Mouse (Mus musculus) liver, adult 2 months (tissue): ENCODE results near the gene Atxn1. TPM values are rescaled to one million over a fixed set of nuclear protein-coding genes. Genes with fewer than 3 reads are reported as not detected.

ENCODE experiments used
- DNase-seq: peaks from one replicate; pipeline ENCODE4 v3.0.0-alpha.2; 2011; ENCODE audit warnings: low read depth, low spot score; ENCODE audit errors: extremely low read depth
- H3K27ac ChIP-seq: fragments of 200-500 bp; replicated peaks from 2 replicates; pipeline ENCODE4 v1.5.1; 2012; ENCODE audit warnings: low read depth, mild to moderate bottlenecking, control low read depth, inconsistent platforms, low read length; ENCODE audit not compliant: insufficient read depth
- H3K27me3 ChIP-seq: fragments of 200-500 bp; 2 replicates; pipeline ENCODE4 v1.6.1; 2012; ENCODE audit warnings: mild to moderate bottlenecking, moderate library complexity, low read length, inconsistent platforms; ENCODE audit not compliant: control insufficient read depth, insufficient read depth
- H3K36me3 ChIP-seq: fragments of 200-500 bp; 2 replicates; pipeline ENCODE4 v1.6.1; 2012; ENCODE audit warnings: low read length, inconsistent platforms; ENCODE audit not compliant: control insufficient read depth, insufficient read depth
- H3K4me1 ChIP-seq: fragments of 200-500 bp; 2 replicates; pipeline ENCODE4 v1.6.1; 2011; ENCODE audit warnings: low read length; ENCODE audit not compliant: control insufficient read depth, insufficient read depth
- H3K4me3 ChIP-seq: fragments of 200-500 bp; 2 replicates; pipeline ENCODE4 v1.5.1; 2011; ENCODE audit warnings: low read depth, mild to moderate bottlenecking, control low read depth, low read length, moderate library complexity; ENCODE audit not compliant: insufficient read depth
- H3K79me2 ChIP-seq: fragments of 200-500 bp; 2 replicates; pipeline ENCODE4 v1.6.1; 2012; ENCODE audit warnings: inconsistent platforms, mild to moderate bottlenecking, low read length, moderate library complexity; ENCODE audit not compliant: control insufficient read depth, insufficient read depth
- H3K9ac ChIP-seq: fragments of 200-500 bp; 2 replicates; pipeline ENCODE4 v1.6.1; 2012; ENCODE audit warnings: low read depth, mild to moderate bottlenecking, control low read depth, inconsistent platforms, low read length
- CTCF ChIP-seq: fragments of 200-500 bp; IDR thresholded peaks from 2 replicates; pipeline ENCODE4 v1.5.1; 2011; ENCODE audit warnings: low read depth, low read length, control low read depth
- POLR2A ChIP-seq: fragments of 200-500 bp; IDR thresholded peaks from 2 replicates; pipeline ENCODE4 v1.6.1; 2011; ENCODE audit warnings: low read length, control low read depth; ENCODE audit not compliant: insufficient read depth; ENCODE audit errors: extremely low read depth
- WGBS: fragments of 180-500 bp; shearing (Covaris S2); methylation state at CpG from one replicate; pipeline ENCODE4 v1.1.7; 2018; 5-methylcytosine and 5-hydroxymethylcytosine counted together
- polyA plus RNA-seq: library from polyadenylated mRNA; depleted of rRNA; stranded (reverse); fragments of >200 nt; gene quantifications from 2 replicates; pipeline ENCODE4 v1.2.3, GENCODE M21; 2012
- total RNA-seq: library from RNA; depleted of rRNA; stranded (reverse); fragments of >200 nt; gene quantifications from 2 replicates; pipeline ENCODE4 v1.2.3, GENCODE M21; 2014

The Atxn1 gene
- total and polyA plus RNA-seq, 2 experiments = 7.7 to 7.8 TPM

GRCm38 (mm10) chr13:45600443-45600842, 364.4 kb downstream of the Atxn1 start:
- H3K27me3 ChIP-seq = no peaks in the 10 kb centered on the region
- no peak overlapping the region for H3K4me3 ChIP-seq
- TF ChIP-seq CTCF (no peak), POLR2A (no peak)
- no peak for DNase-seq
- WGBS = 74% methylated on average over 6 of the region's 6 CpGs
- H3K36me3 ChIP-seq = no peaks in the 10 kb centered on the region
- no peak overlapping the region for H3K9ac ChIP-seq
- H3K4me1 ChIP-seq = no peaks in the 10 kb centered on the region
- H3K27ac ChIP-seq = no peak overlapping the region
- H3K79me2 ChIP-seq = 0 out of 2 replicates have a peak, but pooled peaks cover 2% of the 10 kb centered on the region

- no peak for DNase-seq
- TF ChIP-seq CTCF (no peak), POLR2A (no peak)
- 91% methylated on average over 2 of the region's 2 CpGs for WGBS
- Histone ChIP-seq H3K79me2 (0 out of 2 replicates have a peak, but pooled peaks cover 2% of the 10 kb centered on the region), H3K27me3 (no peaks in the 10 kb centered on the region), H3K4me1 (no peaks in the 10 kb centered on the region), H3K27ac (no peak overlapping the region), H3K36me3 (no peaks in the 10 kb centered on the region), H3K4me3 (no peak overlapping the region), H3K9ac (no peak overlapping the region)
Observed at GRCm38 (mm10) chr13:45599831-45600230, 365.0 kb downstream of the Atxn1 start.

- TF ChIP-seq CTCF (no peak), POLR2A (no peak)
- no peak for DNase-seq
- 88% methylated on average over 7 of the region's 7 CpGs for WGBS
- Histone ChIP-seq H3K9ac (no peak overlapping the region), H3K27me3 (no peaks in the 10 kb centered on the region), H3K4me3 (no peak overlapping the region), H3K4me1 (no peaks in the 10 kb centered on the region; the same call in none of the 2 replicates), H3K36me3 (no peaks in the 10 kb centered on the region), H3K79me2 (no peaks in the 10 kb centered on the region), H3K27ac (no peak overlapping the region)
Observed at GRCm38 (mm10) chr13:45595416-45595815, 369.4 kb downstream of the Atxn1 start.

- 75% methylated on average over 1 of the region's 1 CpGs for WGBS
- H3K79me2 ChIP-seq = no peaks in the 10 kb centered on the region
Observed at GRCm38 (mm10) chr13:45593914-45594313, 370.9 kb downstream of the Atxn1 start.

DNA sequence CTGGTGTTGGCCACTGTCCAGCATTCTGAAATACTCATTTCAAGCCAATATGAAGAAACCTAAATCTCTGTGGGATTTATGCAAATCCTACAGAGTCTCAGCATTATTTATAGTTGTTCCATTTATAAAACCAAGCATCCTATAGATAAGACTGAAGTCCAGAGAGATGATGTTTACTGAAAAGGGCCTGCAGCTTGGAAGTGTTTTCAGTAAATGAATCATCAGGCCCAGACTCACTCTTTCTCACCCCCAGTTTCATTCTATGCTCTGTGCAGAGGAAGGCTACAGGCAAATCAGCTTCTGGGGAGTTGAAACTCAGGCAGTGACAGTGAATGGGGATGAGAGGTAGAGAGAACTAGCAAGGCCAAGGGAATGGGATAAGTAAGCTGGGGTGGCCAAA, 373.9 kb downstream of the Atxn1 start:
- Histone ChIP-seq H3K27me3 (no peaks in the 10 kb centered on the region), H3K4me3 (no peak overlapping the region), H3K4me1 (peaks cover 3% of the 10 kb centered on the region), H3K27ac (no peak overlapping the region), H3K79me2 (peaks cover 5% of the 10 kb centered on the region; the same call in 1 of the 2 replicates), H3K36me3 (no peaks in the 10 kb centered on the region), H3K9ac (no peak overlapping the region)
- no peak for DNase-seq
- TF ChIP-seq POLR2A (no peak), CTCF (no peak)

More at GRCm38 (mm10) chr13:45593914-45594313, 370.9 kb downstream of the Atxn1 start:
- no peaks in the 10 kb centered on the region for H3K27me3 ChIP-seq
- no peak overlapping the region for H3K4me3 ChIP-seq
- peaks cover 3% of the 10 kb centered on the region for H3K4me1 ChIP-seq
- DNase-seq = no peak
- H3K36me3 ChIP-seq = no peaks in the 10 kb centered on the region
- no peak for TF ChIP-seq CTCF
- TF ChIP-seq POLR2A = no peak
- H3K9ac ChIP-seq = no peak overlapping the region
- H3K27ac ChIP-seq = no peak overlapping the region

DNA sequence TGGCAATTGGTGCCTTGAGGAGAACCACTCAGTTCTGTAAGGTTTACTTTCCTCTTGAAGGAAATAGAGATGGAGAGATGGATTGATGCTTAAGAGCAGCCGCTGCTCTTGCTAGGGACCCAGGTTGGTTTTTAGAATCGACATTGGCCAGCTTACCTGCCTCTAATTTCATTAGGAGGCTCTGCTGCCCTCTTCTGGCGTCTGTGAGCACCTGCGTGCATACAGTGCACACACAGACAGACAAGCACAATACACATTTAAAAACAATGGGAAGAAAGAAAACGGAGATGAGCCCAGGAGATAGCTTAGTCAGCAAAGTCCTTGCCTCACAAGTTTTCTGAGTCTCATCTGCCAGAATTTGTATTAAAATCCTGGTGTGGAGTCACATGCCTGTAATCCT, 381.7 kb downstream of the Atxn1 start:
- Histone ChIP-seq H3K9ac (no peak overlapping the region), H3K27me3 (no peaks in the 10 kb centered on the region), H3K4me3 (no peak overlapping the region), H3K27ac (no peak overlapping the region), H3K36me3 (no peaks in the 10 kb centered on the region), H3K4me1 (no peaks in the 10 kb centered on the region), H3K79me2 (0 out of 2 replicates have a peak, but pooled peaks cover 4% of the 10 kb centered on the region)
- WGBS = 94% methylated on average over 5 of the region's 5 CpGs
- TF ChIP-seq POLR2A = no peak
- peak; percentile 36; the same call in 1 of the 2 replicates for TF ChIP-seq CTCF
- DNase-seq = no peak
